Mouse (Mus musculus) ES-E14 (cell line): ENCODE measurements at regions not wholly inside any gene's neighbourhood (a gene's known extent, or its start where the extent isn't known, plus 50 kb on each side); places are given as distances from the start of the nearest gene placed in this dataset.
"Not testable (repeated sequence)": the region's sequence is repeated elsewhere in the genome, so short reads cannot be mapped to it uniquely, and the experiment has no call there.

Experiments
- DNase-seq: peaks from one replicate; pipeline ENCODE4 v3.0.0-alpha.2; 2013; ENCODE audit warnings: low read depth, low spot score
- H3K27ac ChIP-seq: 2 replicates; pipeline ENCODE4 v1.5.1; 2012; ENCODE audit warnings: low read depth, mild to moderate bottlenecking, low read length, moderate library complexity, mixed read lengths; ENCODE audit not compliant: poor library complexity, insufficient read depth, severe bottlenecking
- H3K36me3 ChIP-seq: 2 replicates; pipeline ENCODE4 v1.6.1; 2012; ENCODE audit warnings: mild to moderate bottlenecking, low read length, moderate library complexity, mixed read lengths; ENCODE audit not compliant: control insufficient read depth, poor library complexity, insufficient read depth, severe bottlenecking
- H3K4me1 ChIP-seq, 2 experiments: fragments of 150-350 bp in 1 of 2; sonication (generic) in 1 of 2; 2 replicates each; pipeline ENCODE4 v1.6.1; 2012; ENCODE audit warnings: low read length in 2 of 2, mild to moderate bottlenecking in 1 of 2, mixed read lengths in 1 of 2; ENCODE audit not compliant: control insufficient read depth in 2 of 2, insufficient read depth in 2 of 2, poor library complexity in 1 of 2
- H3K4me3 ChIP-seq, 2 experiments: fragments of 150-350 bp in 1 of 2; sonication (generic) in 1 of 2; 2 replicates each; pipeline ENCODE4 v1.5.1; 2012; ENCODE audit warnings: low read length in 2 of 2, low read depth in 1 of 2, mild to moderate bottlenecking in 1 of 2, mixed read lengths in 1 of 2; ENCODE audit not compliant: insufficient read depth in 1 of 2, poor library complexity in 1 of 2, severe bottlenecking in 1 of 2
- H3K9ac ChIP-seq: 2 replicates; pipeline ENCODE4 v1.6.1; 2012; ENCODE audit warnings: low read depth, mild to moderate bottlenecking, low read length, mixed read lengths; ENCODE audit not compliant: poor library complexity, insufficient read depth, severe bottlenecking
- H3K9me3 ChIP-seq: fragments of 150-350 bp; sonication (generic); 2 replicates; pipeline ENCODE4 v1.6.1; 2012; ENCODE audit warnings: low read depth, mild to moderate bottlenecking, low read length; ENCODE audit not compliant: control insufficient read depth, insufficient read depth
- CHD2 ChIP-seq: IDR thresholded peaks from 2 replicates; pipeline ENCODE4 v1.6.1; 2014; ENCODE audit warnings: mild to moderate bottlenecking, low read depth, low read length, inconsistent platforms
- HCFC1 ChIP-seq: IDR thresholded peaks from 2 replicates; pipeline ENCODE4 v1.6.1; 2012; ENCODE audit warnings: low read length, inconsistent platforms, borderline replicate concordance; ENCODE audit not compliant: insufficient read depth
- MAFK ChIP-seq: IDR thresholded peaks from 2 replicates; pipeline ENCODE4 v1.6.1; 2014; ENCODE audit warnings: mild to moderate bottlenecking, low read depth, low read length, inconsistent platforms; ENCODE audit not compliant: insufficient read depth
- ZC3H11A ChIP-seq: IDR thresholded peaks from 2 replicates; pipeline ENCODE4 v1.6.1; 2012; ENCODE audit warnings: low read depth, mild to moderate bottlenecking, inconsistent platforms, low read length, borderline replicate concordance
- ZNF384 ChIP-seq: IDR thresholded peaks from 2 replicates; pipeline ENCODE4 v1.6.1; 2012; ENCODE audit warnings: low read depth, low read length, inconsistent platforms
- in situ Hi-C, 2 experiments: fragments of 600-800 bp; cut with MboI; formaldehyde crosslinking; loops; one replicate each; pipeline ENCODE4 v1.15.1; 2025; ENCODE audit warnings: low sequenced_read_pairs in 2 of 2, inconsistent platforms in 1 of 2; ENCODE audit not compliant: unreplicated experiment in 2 of 2

DNA sequence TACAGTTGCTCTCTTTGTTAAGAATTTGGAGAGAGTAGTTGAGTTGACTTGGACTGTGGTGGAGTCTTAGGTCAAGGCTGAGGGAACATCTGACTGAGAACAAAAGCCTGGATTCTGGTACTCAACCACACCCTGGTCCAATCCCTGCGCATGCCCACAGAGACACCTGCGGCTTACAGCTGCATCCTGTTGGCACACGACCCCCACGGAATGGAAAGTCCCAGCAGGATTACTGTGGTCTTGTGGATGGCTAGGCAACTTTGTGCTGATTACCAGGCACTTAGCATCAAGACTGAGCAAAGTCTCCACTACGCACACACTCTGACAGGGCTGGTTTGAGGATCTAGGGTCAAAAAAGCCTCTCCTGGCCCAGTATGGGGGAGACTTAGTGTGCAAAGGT is 105.5 kb upstream of the Cpne8 start:
- in situ Hi-C loops = no loop called here
- Histone ChIP-seq H3K9me3 (no peaks in the 10 kb centered on the region), H3K27ac (no peak overlapping the region), H3K4me1 (no peaks in the 10 kb centered on the region), H3K4me3 (no peak overlapping the region), H3K9ac (no peak overlapping the region), H3K36me3 (no peaks in the 10 kb centered on the region)
- no peak for TF ChIP-seq CHD2
- no peak for TF ChIP-seq HCFC1
- no peak for TF ChIP-seq MAFK
- TF ChIP-seq ZC3H11A = no peak
- TF ChIP-seq ZNF384 = no peak
- DNase-seq = no peak

DNA sequence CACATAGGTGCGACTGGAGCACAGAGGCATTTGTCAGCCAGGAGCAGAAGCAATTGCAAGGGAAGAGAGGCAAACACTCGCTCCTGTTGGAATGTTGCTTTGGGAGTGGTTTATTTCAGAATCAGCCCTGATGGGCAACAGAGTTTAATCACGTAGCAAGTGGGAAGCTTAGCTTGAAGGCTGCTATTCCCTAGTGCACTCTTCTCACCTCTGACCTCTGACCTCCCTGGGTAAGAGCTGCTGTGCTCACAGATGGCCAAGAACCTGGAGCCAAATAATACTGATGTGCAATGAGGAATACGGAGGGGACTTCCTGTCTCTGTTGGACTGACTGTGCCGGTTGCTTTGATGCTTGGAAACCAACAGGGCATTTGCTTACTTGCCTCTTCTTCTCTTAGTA is 88.3 kb upstream of the Cpne8 start:
- Histone ChIP-seq H3K4me3 (no peak overlapping the region), H3K9ac (no peak overlapping the region), H3K27ac (no peak overlapping the region), H3K36me3 (no peaks in the 10 kb centered on the region), H3K4me1 (no peaks in the 10 kb centered on the region), H3K9me3 (no peaks in the 10 kb centered on the region)
- TF ChIP-seq CHD2 (no peak), MAFK (no peak), HCFC1 (no peak), ZC3H11A (no peak), ZNF384 (no peak)
- no peak for DNase-seq
- in situ Hi-C loops = no loop called here

- H3K9ac ChIP-seq, H3K4me1 ChIP-seq, H3K4me3 ChIP-seq, H3K27ac ChIP-seq, DNase-seq, H3K36me3 ChIP-seq, in situ Hi-C loops, H3K9me3 ChIP-seq: not testable (repeated sequence)
Observed at GRCm38 (mm10) chr15:90764501-90764900, 85.3 kb upstream of the Cpne8 start.

DNA sequence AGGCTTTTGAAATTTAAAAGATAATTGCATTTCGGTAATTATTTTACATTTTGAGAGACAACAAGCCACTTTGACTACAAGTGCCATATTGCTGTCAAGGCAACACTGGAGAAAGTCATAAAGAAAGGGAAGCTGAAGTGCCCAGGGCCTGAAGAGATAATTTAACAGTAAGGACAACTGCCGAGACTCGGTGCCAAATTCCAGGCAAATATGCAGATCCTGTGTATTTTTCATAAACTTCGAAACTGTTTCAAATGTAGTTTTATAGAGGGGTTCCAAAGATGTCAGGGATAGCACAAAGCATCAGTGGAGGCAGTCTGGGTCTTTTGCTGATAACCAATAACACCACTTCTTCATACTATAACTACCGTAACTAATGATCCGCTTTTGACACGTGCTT is 54.7 kb upstream of the Cpne8 start:
- H3K4me1 ChIP-seq = no peaks in the 10 kb centered on the region
- H3K9me3 ChIP-seq = no peaks in the 10 kb centered on the region
- TF ChIP-seq HCFC1 (no peak), ZNF384 (no peak), CHD2 (no peak), MAFK (no peak), ZC3H11A (no peak)
- in situ Hi-C loops = no loop called here
- no peaks in the 10 kb centered on the region for H3K36me3 ChIP-seq
- DNase-seq = no peak
- no peak overlapping the region for H3K27ac ChIP-seq
- H3K9ac ChIP-seq = no peak overlapping the region
- H3K4me3 ChIP-seq = no peak overlapping the region
